Mouse (Mus musculus): ENCODE measurements at regions not wholly inside any gene's neighbourhood (a gene's known extent, or its start where the extent isn't known, plus 50 kb on each side); places are given as distances from the start of the nearest gene placed in this dataset.

DNA sequence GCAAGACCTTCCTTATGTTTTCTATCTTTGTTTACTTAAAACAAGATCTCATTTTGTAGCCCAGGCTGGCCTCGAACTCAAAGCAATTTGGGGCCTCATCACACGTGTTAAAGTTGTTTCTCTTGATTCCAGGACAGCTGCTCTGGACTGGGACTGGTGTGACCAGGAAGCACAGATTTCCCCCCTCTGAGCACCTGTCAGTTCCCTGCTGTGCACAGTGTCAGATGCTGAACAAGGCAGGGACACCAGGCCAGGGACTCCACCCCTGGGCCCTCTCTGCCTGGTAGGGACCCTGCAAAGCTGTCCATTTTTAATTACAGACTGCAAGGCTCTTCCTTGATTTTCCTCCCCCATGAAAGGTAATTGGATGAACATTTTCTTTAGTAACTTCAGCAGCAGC, 185.8 kb upstream of the Irx5 start:
- no peaks in the 10 kb centered on the region for H3K4me1 ChIP-seq (replicated peaks; ENCODE audit: control insufficient read depth, insufficient read depth, low read length)
- no peak overlapping the region for H3K27ac ChIP-seq (ENCODE audit: low read depth, low read length)
- H3K9ac ChIP-seq (ENCODE audit: low read depth, low read length), result no peak overlapping the region
- no peaks in the 10 kb centered on the region for H3K27me3 ChIP-seq (replicated peaks; ENCODE audit: control insufficient read depth, insufficient read depth, low read length)
- TF ChIP-seq CTCF (IDR thresholded peaks at IDR 0.05; ENCODE audit: low read depth), result no peak
- WGBS, result 61% methylated on average over 2 of the region's 2 CpGs
- H3K4me2 ChIP-seq (replicated peaks; ENCODE audit: low read depth), result no peak overlapping the region
- ATAC-seq, result no peak
- no peaks in the 10 kb centered on the region for H3K36me3 ChIP-seq (ENCODE audit: control insufficient read depth, insufficient read depth)
- no peaks in the 10 kb centered on the region for H3K9me3 ChIP-seq (ENCODE audit: control insufficient read depth)
- H3K4me3 ChIP-seq (ENCODE audit: low read depth, low read length), result no peak overlapping the region

DNA sequence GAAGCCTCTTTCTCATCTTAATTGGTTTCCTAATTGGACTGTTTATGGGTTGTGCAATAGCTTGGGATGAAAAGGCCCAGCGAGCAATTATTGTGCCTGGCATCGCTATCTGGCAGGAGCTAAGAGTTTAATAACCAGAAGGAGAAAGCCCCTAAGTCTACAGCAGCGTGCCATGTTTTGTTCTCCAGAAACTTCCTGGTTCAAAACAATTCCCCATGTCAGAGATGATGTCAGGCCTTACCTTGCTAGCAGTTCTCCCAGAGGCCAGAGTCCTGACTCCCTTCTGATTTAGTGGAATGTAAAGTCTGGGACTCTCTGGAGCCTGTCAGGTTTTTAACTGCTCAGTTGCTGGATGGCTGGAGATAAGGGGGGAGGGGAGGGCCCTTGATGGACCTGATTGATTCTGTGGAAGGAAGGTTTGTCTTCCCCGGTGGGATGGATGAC, 190.1 kb upstream of the Irx5 start:
- no peaks in the 10 kb centered on the region for H3K9me3 ChIP-seq (ENCODE audit: control insufficient read depth)
- H3K9ac ChIP-seq (ENCODE audit: low read depth, low read length), result no peak overlapping the region
- H3K27ac ChIP-seq (ENCODE audit: low read depth, low read length), result no peak overlapping the region
- no peaks in the 10 kb centered on the region for H3K4me1 ChIP-seq (replicated peaks; ENCODE audit: control insufficient read depth, insufficient read depth, low read length)
- 26% methylated on average over 4 of the region's 4 CpGs for WGBS
- no peaks in the 10 kb centered on the region for H3K36me3 ChIP-seq (ENCODE audit: control insufficient read depth, insufficient read depth)
- no peaks in the 10 kb centered on the region for H3K27me3 ChIP-seq (replicated peaks; ENCODE audit: control insufficient read depth, insufficient read depth, low read length)
- H3K4me2 ChIP-seq (replicated peaks; ENCODE audit: low read depth), result no peak overlapping the region
- TF ChIP-seq CTCF (IDR thresholded peaks at IDR 0.05; ENCODE audit: low read depth), result no peak
- ATAC-seq, result no peak
- no peak overlapping the region for H3K4me3 ChIP-seq (ENCODE audit: low read depth, low read length)

DNA sequence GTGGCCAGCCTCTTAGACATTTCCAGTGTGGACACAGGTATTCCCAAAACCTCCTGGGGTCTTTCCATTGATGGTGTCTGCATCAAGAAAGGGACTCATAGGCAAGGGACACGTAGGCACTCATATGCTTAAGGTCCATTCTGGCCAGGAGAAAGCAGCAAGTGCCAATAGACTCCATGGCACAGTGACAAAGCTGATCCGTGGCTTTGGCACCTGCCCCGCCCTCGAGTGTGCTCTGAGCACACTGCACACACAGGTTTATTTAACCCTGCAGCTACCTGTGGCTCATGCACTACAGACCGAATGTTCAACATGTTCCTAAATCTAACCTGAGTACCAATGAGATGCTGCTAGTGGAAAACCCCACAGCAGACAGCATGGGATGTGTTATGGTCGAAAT, 192.1 kb upstream of the Irx5 start:
- H3K36me3 ChIP-seq (ENCODE audit: control insufficient read depth, insufficient read depth), result no peaks in the 10 kb centered on the region
- H3K4me1 ChIP-seq (replicated peaks; ENCODE audit: control insufficient read depth, insufficient read depth, low read length), result no peaks in the 10 kb centered on the region
- no peak overlapping the region for H3K4me3 ChIP-seq (ENCODE audit: low read depth, low read length)
- H3K27ac ChIP-seq (ENCODE audit: low read depth, low read length), result no peak overlapping the region
- H3K4me2 ChIP-seq (replicated peaks; ENCODE audit: low read depth), result no peak overlapping the region
- 69% methylated on average over 6 of the region's 6 CpGs for WGBS
- no peak for ATAC-seq
- no peak overlapping the region for H3K9ac ChIP-seq (ENCODE audit: low read depth, low read length)
- H3K9me3 ChIP-seq (ENCODE audit: control insufficient read depth), result no peaks in the 10 kb centered on the region
- H3K27me3 ChIP-seq (replicated peaks; ENCODE audit: control insufficient read depth, insufficient read depth, low read length), result no peaks in the 10 kb centered on the region
- no peak for TF ChIP-seq CTCF (IDR thresholded peaks at IDR 0.05; ENCODE audit: low read depth)

DNA sequence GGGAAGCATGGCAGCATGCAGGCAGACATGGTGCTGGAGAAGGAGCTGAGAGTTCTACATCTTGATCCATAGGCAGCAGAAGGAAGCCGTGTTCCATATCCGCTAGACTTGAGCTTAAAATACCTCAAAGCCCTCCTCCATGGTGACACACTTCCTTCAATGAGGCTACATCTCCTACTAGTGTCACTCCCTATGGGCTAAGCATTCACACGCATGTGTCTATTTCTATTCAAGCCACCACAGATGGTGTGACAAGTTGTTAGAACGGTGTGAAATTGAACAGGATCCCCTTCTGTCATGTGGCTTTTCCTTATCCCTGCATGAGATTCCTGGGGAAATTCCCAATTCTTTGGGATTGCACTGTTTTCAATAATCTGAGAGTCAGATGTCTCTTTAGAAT, 192.9 kb upstream of the Irx5 start:
- 92% methylated on average over 4 of the region's 4 CpGs for whole genome bisulfite sequencing
- no peak for TF ChIP-seq CTCF (IDR thresholded peaks at IDR 0.05; ENCODE audit: low read depth)
- H3K4me1 ChIP-seq (replicated peaks; ENCODE audit: control insufficient read depth, insufficient read depth, low read length), result no peaks in the 10 kb centered on the region
- ATAC-seq, result no peak
- H3K9me3 ChIP-seq (ENCODE audit: control insufficient read depth), result no peaks in the 10 kb centered on the region
- no peak overlapping the region for H3K27ac ChIP-seq (ENCODE audit: low read depth, low read length)
- H3K27me3 ChIP-seq (replicated peaks; ENCODE audit: control insufficient read depth, insufficient read depth, low read length), result no peaks in the 10 kb centered on the region
- no peaks in the 10 kb centered on the region for H3K36me3 ChIP-seq (ENCODE audit: control insufficient read depth, insufficient read depth)
- no peak overlapping the region for H3K9ac ChIP-seq (ENCODE audit: low read depth, low read length)
- H3K4me3 ChIP-seq (ENCODE audit: low read depth, low read length), result no peak overlapping the region
- no peak overlapping the region for H3K4me2 ChIP-seq (replicated peaks; ENCODE audit: low read depth)

GRCm38 (mm10) chr8:92161002-92161401, 196.4 kb upstream of the Irx5 start:
- no peak for ATAC-seq
- 64% methylated on average over 2 of the region's 2 CpGs for WGBS

GRCm38 (mm10) chr8:92158219-92158618, 199.2 kb upstream of the Irx5 start:
- no peaks in the 10 kb centered on the region for H3K9me3 ChIP-seq (ENCODE audit: control insufficient read depth)
- WGBS, result 36% methylated on average over 10 of the region's 10 CpGs
- H3K27me3 ChIP-seq (replicated peaks; ENCODE audit: control insufficient read depth, insufficient read depth, low read length), result no peaks in the 10 kb centered on the region
- no peak overlapping the region for H3K4me3 ChIP-seq (ENCODE audit: low read depth, low read length)
- no peak for ATAC-seq
- H3K27ac ChIP-seq (ENCODE audit: low read depth, low read length), result no peak overlapping the region
- no peaks in the 10 kb centered on the region for H3K4me1 ChIP-seq (replicated peaks; ENCODE audit: control insufficient read depth, insufficient read depth, low read length)
- no peaks in the 10 kb centered on the region for H3K36me3 ChIP-seq (ENCODE audit: control insufficient read depth, insufficient read depth)
- no peak overlapping the region for H3K9ac ChIP-seq (ENCODE audit: low read depth, low read length)
- H3K4me2 ChIP-seq (replicated peaks; ENCODE audit: low read depth), result no peak overlapping the region
- TF ChIP-seq CTCF (IDR thresholded peaks at IDR 0.05; ENCODE audit: low read depth), result no peak

More at GRCm38 (mm10) chr8:92161002-92161401, 196.4 kb upstream of the Irx5 start:
- no peaks in the 10 kb centered on the region for H3K36me3 ChIP-seq (ENCODE audit: control insufficient read depth, insufficient read depth)
- H3K9ac ChIP-seq (ENCODE audit: low read depth, low read length), result no peak overlapping the region
- no peak overlapping the region for H3K27ac ChIP-seq (ENCODE audit: low read depth, low read length)
- no peaks in the 10 kb centered on the region for H3K4me1 ChIP-seq (replicated peaks; ENCODE audit: control insufficient read depth, insufficient read depth, low read length)
- H3K4me2 ChIP-seq (replicated peaks; ENCODE audit: low read depth), result no peak overlapping the region
- no peak overlapping the region for H3K4me3 ChIP-seq (ENCODE audit: low read depth, low read length)
- no peak for TF ChIP-seq CTCF (IDR thresholded peaks at IDR 0.05; ENCODE audit: low read depth)
- no peaks in the 10 kb centered on the region for H3K27me3 ChIP-seq (replicated peaks; ENCODE audit: control insufficient read depth, insufficient read depth, low read length)
- H3K9me3 ChIP-seq (ENCODE audit: control insufficient read depth), result no peaks in the 10 kb centered on the region

DNA sequence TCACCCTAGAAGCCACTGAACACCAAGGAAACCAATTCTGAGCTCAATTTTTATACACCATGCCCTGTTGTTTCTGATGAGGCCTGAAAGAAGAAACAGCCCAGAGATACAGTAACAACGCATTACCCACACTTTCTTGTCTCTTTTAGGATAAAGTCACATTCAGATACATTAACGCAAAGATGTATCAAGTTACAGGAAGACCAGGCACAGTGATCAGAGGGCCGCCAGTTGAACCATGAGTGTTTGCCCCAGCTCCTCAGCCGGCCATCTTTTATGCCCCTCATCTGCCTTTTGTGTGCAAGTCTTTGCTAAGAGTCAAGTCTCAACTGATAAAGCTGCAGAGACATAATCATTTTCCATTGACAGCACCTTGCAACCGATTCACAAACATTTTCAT, 204.9 kb upstream of the Irx5 start:
- H3K4me2 ChIP-seq (replicated peaks; ENCODE audit: low read depth), result no peak overlapping the region
- 80% methylated on average over 5 of the region's 5 CpGs for WGBS

More for the DNA sequence above, 204.9 kb upstream of the Irx5 start:
- Histone ChIP-seq H3K27me3 (replicated peaks; ENCODE audit: control insufficient read depth, insufficient read depth, low read length) (no peaks in the 10 kb centered on the region), H3K9ac (ENCODE audit: low read depth, low read length) (no peak overlapping the region), H3K36me3 (ENCODE audit: control insufficient read depth, insufficient read depth) (no peaks in the 10 kb centered on the region), H3K27ac (ENCODE audit: low read depth, low read length) (no peak overlapping the region), H3K4me1 (replicated peaks; ENCODE audit: control insufficient read depth, insufficient read depth, low read length) (no peaks in the 10 kb centered on the region), H3K9me3 (ENCODE audit: control insufficient read depth) (no peaks in the 10 kb centered on the region), H3K4me3 (ENCODE audit: low read depth, low read length) (no peak overlapping the region)
- no peak for TF ChIP-seq CTCF (IDR thresholded peaks at IDR 0.05; ENCODE audit: low read depth)
- ATAC-seq, result no peak
